Mouse (Mus musculus) limb, embryonic 10.5 days (tissue): Measurements from ENCODE around the gene Nle1. TPM values are rescaled to one million over a fixed set of nuclear protein-coding genes. Genes with fewer than 3 reads are reported as not detected.

Source experiments
- DNase-seq: peaks from one replicate; pipeline ENCODE4 v3.0.0-alpha.2; 2017; ENCODE audit warnings: low spot score
- H3K27ac ChIP-seq: fragments of 300-500 bp; sonication (generic); 2 replicates; pipeline ENCODE4 v1.5.1; 2016; ENCODE audit warnings: mild to moderate bottlenecking
- H3K27me3 ChIP-seq: fragments of 300-500 bp; sonication (generic); 2 replicates; pipeline ENCODE4 v1.6.1; 2016; ENCODE audit warnings: low read depth, mild to moderate bottlenecking; ENCODE audit not compliant: poor library complexity, severe bottlenecking
- H3K36me3 ChIP-seq: fragments of 300-500 bp; sonication (generic); 2 replicates; pipeline ENCODE4 v1.6.1; 2016; ENCODE audit warnings: mild to moderate bottlenecking, moderate library complexity
- H3K4me1 ChIP-seq: fragments of 300-500 bp; sonication (generic); 2 replicates; pipeline ENCODE4 v1.6.1; 2016
- H3K4me3 ChIP-seq: fragments of 300-500 bp; sonication (generic); 2 replicates; pipeline ENCODE4 v1.5.1; 2016; ENCODE audit warnings: mild to moderate bottlenecking, moderate library complexity
- H3K9me3 ChIP-seq: fragments of 300-500 bp; sonication (generic); replicated peaks from 2 replicates; pipeline ENCODE4 v1.6.1; 2016; ENCODE audit warnings: mild to moderate bottlenecking
- WGBS: fragments of 180-500 bp; shearing (Covaris S2); methylation state at CpG from one replicate; pipeline ENCODE4 v1.1.7; 2016; 5-methylcytosine and 5-hydroxymethylcytosine counted together
- polyA plus RNA-seq: library from polyadenylated mRNA; unstranded; fragments of >200 nt; fragmentation: Nextera tagmentation; extraction: Ambion mirVana; gene quantifications from 2 replicates; pipeline ENCODE4 v1.2.1, GENCODE M21; 2016

Nle1 gene
- polyA plus RNA-seq: 54.6 and 55.3 TPM in 2 replicates

DNA sequence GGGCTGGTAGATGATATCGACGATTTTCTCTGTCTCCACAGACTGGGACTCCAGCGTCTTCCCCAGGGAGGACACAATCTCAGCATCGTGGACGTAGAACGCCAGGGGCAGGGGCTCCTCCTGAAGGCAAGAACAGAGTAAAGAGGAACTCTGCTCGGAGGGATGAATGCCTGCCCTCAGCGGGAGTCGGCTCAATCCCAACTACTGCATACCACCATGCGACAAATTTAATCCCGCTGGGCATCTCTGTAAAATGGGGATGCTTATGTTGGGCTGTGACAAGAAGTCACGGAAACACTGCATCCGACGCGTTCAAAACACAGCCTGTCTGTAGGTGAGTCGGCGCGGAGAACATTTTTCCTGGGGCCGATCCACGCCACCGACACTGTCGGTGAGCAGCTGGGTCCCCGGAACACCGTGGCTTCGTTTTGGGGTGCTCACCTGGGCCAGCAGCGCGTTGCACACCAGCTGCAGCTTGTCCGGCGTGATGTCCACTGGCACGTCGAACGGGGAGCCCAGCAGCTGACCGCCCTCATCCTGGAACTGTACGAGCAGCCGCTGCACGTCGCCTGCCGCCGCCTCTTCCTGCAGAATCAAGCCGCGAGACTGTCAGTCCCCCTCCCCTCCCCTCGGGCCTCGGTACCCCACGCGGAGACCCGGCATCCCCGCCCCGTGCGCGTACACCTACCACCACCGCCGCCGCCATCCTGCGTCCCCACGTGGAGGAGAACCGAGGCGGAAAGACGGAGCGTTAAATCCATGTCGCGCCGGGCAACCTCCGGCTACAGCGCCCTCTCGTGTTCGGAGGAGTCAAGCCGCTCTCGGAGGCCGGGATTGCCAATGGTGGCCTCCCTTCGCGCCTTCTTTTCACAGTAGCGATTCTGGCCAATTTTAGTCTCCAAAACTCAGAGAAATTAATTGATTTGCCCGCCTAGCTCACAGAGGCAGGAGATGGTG is at the start of gene Nle1:
Gene Nle1, minus strand, starts transcription at position 761 of the 957 bp plus-strand sequence.
- Histone ChIP-seq H3K4me3 (peak within 1 kb of the TSS; percentile 91), H3K27me3 (peaks cover 21% of the 10 kb centered on the region; the same call in 1 of the 2 replicates), H3K27ac (peak within 1 kb of the TSS; percentile 88), H3K36me3 (peaks cover 41% of the 10 kb centered on the region), H3K4me1 (peaks cover 16% of the 10 kb centered on the region), H3K9me3 (no peaks in the 10 kb centered on the region)
- DNase-seq: peak; percentile 97
- WGBS: 2% methylated on average over 71 of the region's 73 CpGs

DNA sequence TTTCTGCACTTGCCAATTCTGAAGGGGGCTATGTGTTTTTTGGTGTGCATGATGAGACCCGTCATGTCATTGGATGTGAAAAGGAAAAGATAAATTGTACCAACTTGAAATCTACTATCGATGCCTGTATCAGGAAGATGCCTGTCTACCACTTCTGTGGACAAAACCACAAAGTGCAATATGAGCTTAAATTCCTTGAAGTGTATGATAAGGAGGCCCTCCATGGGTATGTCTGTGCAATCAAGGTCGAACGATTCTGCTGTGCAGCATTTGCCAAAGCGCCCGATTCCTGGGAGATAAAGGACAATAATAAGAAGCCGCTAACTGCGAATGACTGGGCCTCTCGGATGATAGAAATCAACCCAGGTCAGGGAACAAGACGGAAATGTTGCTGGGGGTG is 48.7 kb upstream of the Nle1 start:
- DNase-seq: no peak
- Histone ChIP-seq H3K4me3 (no peak overlapping the region), H3K36me3 (no peaks in the 10 kb centered on the region), H3K4me1 (0 out of 2 replicates have a peak, but pooled peaks cover 4% of the 10 kb centered on the region), H3K27ac (no peak overlapping the region), H3K27me3 (peaks cover 41% of the 10 kb centered on the region), H3K9me3 (no peaks in the 10 kb centered on the region)
- WGBS: 86% methylated on average over 10 of the region's 10 CpGs

DNA sequence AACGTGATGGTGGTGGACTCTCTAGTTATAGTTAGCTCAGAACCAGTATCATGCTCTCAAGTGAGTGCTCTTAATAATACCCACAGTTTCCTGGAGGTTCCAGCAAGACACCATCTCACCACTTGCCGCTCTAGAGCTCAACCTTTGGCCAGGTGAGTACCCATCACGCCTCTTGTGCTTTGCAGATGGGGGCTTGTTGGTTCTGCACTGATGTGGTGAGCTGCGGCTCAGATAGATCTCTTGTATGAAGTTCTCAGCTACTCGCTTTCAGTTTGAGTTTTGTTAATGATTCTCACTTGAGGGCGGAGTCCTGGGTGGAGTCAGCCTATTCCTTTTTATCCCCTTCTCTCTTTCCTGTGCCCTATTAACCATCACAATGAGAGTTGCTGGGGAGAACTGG is 46.4 kb upstream of the Nle1 start:
- WGBS: 81% methylated on average over 6 of the region's 6 CpGs

DNA sequence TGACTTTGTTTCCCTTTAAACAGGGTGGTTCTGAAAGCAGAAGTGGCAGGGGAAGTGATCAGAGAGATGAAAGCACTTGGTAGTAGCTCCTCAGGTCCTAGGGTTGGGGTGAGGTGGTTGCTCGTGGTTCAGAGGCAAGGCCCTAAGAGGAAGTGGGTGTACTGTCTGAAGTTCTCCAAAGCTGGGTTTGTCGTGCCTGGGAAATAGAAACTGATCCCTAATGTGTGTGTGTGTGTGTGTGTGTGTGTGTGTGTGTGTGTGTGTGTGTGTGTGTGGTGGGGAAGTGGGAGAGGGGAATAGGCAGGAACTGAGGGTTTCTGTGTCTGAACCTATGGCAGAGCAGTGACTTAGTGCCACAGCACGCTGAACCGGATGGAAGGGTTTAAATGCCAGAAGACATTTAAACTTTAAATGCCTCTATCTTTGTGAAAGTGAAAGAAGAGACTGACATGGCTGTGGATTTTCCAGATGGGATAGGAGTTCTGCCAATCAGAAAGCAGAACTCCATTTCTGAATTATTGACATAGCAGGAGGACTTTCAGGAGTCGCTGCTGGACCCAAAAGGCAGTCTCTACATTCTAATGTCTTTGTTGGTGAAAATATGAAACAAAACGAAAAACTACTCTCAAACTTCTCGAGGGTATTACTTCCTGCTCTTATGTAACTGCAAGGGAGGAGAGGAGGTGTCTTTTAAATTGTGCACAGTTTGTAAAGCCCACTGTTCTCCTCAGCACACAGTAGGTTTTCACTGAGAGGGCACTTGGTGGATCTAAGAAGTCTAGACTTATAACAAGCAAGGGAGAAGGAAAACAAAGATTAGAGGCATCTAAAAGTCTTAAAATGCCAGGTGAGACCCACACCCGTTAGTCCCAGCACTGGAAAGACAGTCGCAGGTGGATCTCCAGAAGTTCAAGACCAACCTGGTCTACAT is 44.7 kb upstream of the Nle1 start:
- H3K4me3 ChIP-seq: no peak overlapping the region
- DNase-seq: no peak

More for the DNA sequence above, 46.4 kb upstream of the Nle1 start:
- Histone ChIP-seq H3K4me3 (no peak overlapping the region), H3K27ac (no peak overlapping the region), H3K27me3 (peaks cover 64% of the 10 kb centered on the region), H3K36me3 (no peaks in the 10 kb centered on the region), H3K4me1 (peaks cover 16% of the 10 kb centered on the region), H3K9me3 (no peaks in the 10 kb centered on the region)
- DNase-seq: no peak

DNA sequence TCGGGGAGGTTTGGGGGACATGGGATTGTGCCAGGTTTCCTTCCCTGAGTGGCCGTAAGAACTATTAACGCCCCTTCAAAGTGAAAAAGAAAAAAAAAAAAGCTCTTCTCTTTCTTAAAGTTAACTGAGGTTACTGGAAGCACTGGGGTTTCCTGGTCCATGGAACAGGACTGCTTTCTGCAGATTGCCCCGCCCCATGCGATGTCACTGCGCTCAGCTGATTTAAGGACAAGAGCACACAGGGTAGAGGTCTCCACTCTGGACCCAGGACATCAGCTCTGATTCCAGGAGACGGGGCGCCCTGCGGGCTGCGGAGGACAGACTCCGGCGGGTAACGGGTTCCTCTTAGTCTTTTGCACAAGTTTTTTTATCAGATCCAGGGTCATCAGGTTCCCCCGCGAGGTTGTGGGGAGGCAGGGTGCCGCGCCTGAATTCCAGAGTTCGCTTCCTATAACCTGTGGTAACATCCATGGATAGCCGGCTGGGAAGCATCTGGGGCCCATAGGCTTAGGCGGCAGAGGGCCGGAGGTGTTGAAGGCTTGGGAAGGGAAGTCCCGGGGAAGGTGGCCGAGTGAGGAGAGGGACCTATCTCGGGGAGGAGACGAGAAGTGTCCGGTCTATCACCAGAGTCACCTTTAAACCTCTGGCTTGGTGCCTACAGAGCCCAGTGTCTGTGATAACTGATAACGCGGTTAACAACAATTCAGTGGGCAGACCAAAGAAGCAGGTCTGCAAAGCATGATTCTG is 43.8 kb upstream of the Nle1 start:
- Histone ChIP-seq H3K27me3 (peaks cover 80% of the 10 kb centered on the region), H3K4me1 (peaks cover 16% of the 10 kb centered on the region), H3K27ac (no peak overlapping the region), H3K36me3 (no peaks in the 10 kb centered on the region), H3K4me3 (0 out of 2 replicates have a peak overlapping the region, but pooled peaks have one; percentile 16), H3K9me3 (no peaks in the 10 kb centered on the region)
- WGBS: 7% methylated on average over 28 of the region's 28 CpGs
- peak; percentile 35 for DNase-seq

More for the DNA sequence above, 44.7 kb upstream of the Nle1 start:
- no peak overlapping the region for H3K27ac ChIP-seq
- no peaks in the 10 kb centered on the region for H3K9me3 ChIP-seq
- no peaks in the 10 kb centered on the region for H3K36me3 ChIP-seq
- H3K27me3 ChIP-seq: peaks cover 80% of the 10 kb centered on the region
- WGBS: 66% methylated on average over 9 of the region's 9 CpGs
- H3K4me1 ChIP-seq: peaks cover 16% of the 10 kb centered on the region

DNA sequence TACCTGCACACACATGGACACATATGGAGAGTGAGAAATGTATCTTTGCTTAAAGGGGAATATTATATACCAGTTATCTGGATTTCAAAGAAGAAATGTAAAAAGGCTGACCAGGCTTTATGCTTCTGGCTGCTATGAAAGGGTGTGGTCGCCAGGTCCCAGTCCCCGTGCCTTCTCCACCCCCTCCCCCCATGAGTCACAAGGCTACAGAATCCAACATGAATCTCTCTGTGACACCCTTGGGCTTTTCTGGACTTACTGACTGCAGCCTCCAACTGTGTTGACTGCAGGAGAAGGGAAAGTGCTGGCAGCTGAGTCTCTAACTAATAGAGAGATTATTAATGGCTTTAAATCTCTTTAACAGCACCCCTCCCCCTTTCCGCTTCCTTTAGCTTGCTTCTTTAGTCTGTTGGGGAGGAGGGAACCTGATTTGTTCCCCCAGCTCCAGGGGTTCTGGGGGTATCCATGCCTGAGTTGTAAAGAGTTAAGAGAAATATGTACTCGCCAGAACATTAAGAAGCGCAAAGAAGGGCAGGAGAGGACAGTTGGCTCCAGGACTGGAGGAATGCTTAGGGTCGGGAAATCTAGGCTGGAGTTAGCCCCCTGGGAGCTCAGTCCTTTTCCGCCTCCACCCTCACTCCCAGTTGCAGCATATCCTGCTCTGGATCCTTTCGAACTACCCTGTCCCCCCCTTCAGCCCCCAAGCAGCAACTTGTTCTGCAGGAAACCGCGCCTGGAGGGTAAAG is 42.7 kb upstream of the Nle1 start, which contains the start of gene Slfn5:
Gene Slfn5, plus strand, starts transcription at position 614 of the 746 bp plus-strand sequence.
- Histone ChIP-seq H3K4me1 (peaks cover 16% of the 10 kb centered on the region), H3K27me3 (peaks cover 72% of the 10 kb centered on the region), H3K36me3 (no peaks in the 10 kb centered on the region), H3K4me3 (peak within 1 kb of the TSS; percentile 16; the same call in 1 of the 2 replicates), H3K27ac (no peak within 1 kb of the TSS), H3K9me3 (no peaks in the 10 kb centered on the region)
- no peak for DNase-seq
- 16% methylated on average over 10 of the region's 10 CpGs for WGBS

DNA sequence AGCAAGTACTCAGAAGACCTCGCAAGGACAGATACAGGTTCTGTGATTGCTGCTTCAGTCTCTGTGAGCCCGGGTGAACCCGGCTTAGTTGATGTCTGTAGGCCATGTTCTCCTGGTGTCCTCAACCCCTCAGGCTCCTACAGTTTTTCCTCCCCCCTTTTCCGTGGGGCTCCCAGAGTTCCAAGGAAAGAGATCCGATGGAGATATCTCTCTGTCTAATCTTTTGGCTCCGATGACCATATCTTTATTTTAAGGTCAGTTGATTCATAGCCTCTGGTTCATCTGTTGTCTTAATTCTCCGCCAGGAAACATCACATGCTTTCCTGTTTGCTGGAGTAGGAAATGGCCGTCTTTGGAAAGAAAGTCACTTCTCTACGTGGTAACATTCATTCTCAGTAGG is 40.8 kb upstream of the Nle1 start:
- Histone ChIP-seq H3K4me1 (peaks cover 16% of the 10 kb centered on the region), H3K9me3 (no peaks in the 10 kb centered on the region), H3K27ac (no peak overlapping the region), H3K4me3 (no peak overlapping the region), H3K36me3 (no peaks in the 10 kb centered on the region), H3K27me3 (peaks cover 60% of the 10 kb centered on the region)
- WGBS: 86% methylated on average over 9 of the region's 9 CpGs
- DNase-seq: no peak

DNA sequence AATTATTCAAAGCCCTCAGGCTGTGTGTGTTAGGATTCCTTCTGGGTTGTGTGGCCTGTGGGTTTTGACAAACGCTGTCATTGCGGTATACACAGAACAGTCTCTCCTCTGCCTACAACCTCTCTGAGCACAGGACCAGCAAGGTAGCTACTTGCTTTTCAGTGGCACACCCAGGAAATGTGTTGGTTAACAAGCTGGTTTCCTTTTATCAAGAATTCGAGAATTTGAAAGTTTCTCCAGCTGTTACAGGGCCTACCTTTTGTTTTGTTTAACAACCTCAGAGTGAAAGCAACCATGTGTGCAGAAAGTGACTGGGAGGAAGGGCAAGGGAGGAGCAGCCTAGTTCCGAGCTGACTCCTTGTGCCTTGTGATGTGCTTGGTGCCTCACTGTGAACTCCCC is 39.2 kb upstream of the Nle1 start:
- Histone ChIP-seq H3K4me3 (no peak overlapping the region), H3K4me1 (peaks cover 16% of the 10 kb centered on the region), H3K36me3 (no peaks in the 10 kb centered on the region), H3K27ac (no peak overlapping the region), H3K9me3 (no peaks in the 10 kb centered on the region), H3K27me3 (peaks cover 48% of the 10 kb centered on the region)
- 61% methylated on average over 4 of the region's 4 CpGs for WGBS
- DNase-seq: no peak

DNA sequence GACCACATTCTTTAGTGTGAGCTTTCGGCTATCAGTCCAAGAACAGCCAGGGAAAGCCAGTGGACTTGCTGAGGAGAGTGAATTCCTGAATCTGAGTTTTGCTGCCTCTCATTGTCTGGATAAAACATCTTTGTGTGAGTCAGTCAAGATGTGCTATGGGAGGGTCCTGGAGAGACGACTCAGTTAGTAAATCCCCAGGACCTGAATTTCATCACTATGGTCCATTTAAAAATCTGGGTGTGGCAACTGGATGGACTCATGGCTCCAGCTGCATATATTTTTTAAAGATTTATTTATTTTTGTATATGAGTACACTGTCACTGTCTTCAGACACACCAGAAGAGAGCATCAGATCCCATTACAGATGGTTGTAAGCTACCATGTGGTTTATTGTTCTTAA is 37.4 kb upstream of the Nle1 start:
- no peak overlapping the region for H3K4me3 ChIP-seq
- no peaks in the 10 kb centered on the region for H3K9me3 ChIP-seq

DNA sequence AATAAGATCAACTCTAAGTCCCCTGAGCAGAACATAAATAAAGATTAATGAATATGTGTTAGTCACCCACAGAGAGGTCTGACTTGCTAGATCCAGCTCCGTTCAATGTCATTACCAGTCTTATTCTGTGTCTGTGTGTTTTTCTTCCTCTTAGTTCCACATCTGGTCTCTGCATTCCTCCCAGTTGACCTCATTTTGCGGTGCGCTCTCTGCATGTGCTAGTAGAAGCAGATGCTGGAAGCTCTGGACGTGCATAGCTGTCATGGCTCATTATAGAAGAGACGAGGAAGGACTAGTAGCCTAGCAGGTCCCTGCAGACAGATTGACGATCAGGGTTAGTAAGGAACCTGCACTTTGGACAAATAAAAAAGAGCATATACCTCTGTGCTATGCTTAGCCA is 35.1 kb upstream of the Nle1 start:
- H3K9me3 ChIP-seq: no peaks in the 10 kb centered on the region
- 52% methylated on average over 6 of the region's 6 CpGs for WGBS
- DNase-seq: no peak

More for the DNA sequence above, 37.4 kb upstream of the Nle1 start:
- H3K27ac ChIP-seq: no peak overlapping the region
- peaks cover 37% of the 10 kb centered on the region for H3K27me3 ChIP-seq
- WGBS: 84% methylated on average over 2 of the region's 2 CpGs
- no peaks in the 10 kb centered on the region for H3K36me3 ChIP-seq
- no peak for DNase-seq
- H3K4me1 ChIP-seq: no peaks in the 10 kb centered on the region

DNA sequence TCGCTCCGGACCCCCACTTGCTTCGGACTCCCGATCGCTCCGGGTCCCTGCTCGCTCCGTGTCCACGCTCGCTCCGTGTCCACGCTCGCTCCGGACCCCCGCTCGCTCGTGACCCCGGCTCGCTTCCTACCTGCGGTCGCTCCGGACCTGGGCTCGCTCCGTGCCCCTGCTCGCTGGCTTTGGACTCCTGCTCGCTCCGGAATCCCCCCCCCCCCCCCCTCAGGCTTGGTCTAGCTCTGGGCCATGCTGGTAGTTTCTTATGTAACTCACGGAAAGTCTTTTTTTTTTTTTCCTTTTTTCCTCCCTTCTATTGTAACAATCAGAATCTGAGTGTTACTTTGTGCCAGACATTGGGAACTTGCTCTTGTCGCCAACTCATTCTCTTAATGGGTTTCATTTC is 25.0 kb upstream of the Nle1 start:
- no peaks in the 10 kb centered on the region for H3K9me3 ChIP-seq
- peak overlapping the region; percentile 51 for H3K4me3 ChIP-seq
- no peak overlapping the region for H3K27ac ChIP-seq
- peaks cover 14% of the 10 kb centered on the region for H3K4me1 ChIP-seq
- no peak for DNase-seq
- WGBS: 4% methylated on average over 29 of the region's 29 CpGs
- H3K36me3 ChIP-seq: no peaks in the 10 kb centered on the region
- H3K27me3 ChIP-seq: peaks cover 95% of the 10 kb centered on the region

More for the DNA sequence above, 35.1 kb upstream of the Nle1 start:
- H3K27ac ChIP-seq: no peak overlapping the region
- H3K4me3 ChIP-seq: no peak overlapping the region
- peaks cover 35% of the 10 kb centered on the region for H3K27me3 ChIP-seq
- H3K36me3 ChIP-seq: no peaks in the 10 kb centered on the region
- no peaks in the 10 kb centered on the region for H3K4me1 ChIP-seq
